In the genomic region with DNA sequence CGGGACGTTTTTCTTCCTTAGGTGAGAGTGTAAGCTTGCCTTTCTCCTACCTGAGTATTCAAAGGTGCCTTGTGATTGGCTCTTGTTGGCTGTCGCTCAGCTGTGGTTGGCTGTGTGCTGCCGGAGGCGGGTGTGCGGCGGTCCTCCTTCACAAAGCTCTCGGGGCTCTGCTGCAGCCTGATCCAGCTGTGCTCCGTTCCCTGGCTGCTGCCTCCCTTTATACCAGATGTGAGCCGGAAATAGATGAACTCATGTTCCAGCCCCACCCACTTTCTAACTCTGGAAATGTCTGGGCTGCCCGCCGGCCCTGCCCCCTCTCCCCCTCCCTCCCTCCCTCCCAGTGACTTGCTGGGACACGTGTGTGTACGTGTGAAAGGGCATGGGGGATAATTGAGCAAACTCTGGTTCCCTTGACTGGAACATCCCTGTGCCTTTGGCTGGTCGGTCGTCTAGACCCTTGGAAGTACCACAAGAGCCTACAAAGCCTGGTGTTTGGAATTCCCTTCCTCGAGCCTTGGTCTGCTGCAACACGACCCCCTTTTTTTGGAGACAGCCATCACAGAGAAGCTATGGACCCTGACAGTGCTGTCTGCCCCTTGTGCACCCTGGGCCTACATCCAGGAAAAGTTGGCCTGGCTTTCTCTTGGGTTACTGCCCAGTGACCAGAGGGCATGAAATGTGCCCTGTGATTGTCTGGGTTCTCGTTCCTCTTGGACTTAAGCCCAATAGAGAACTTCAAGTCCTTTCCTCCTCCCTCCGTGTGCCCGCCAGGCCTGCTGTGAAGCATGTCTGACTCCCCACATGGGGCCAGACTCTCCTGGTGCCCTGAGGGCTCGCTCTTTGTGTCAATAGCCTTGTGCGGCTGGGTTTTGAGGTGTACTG, we compare ENCODE assay signal across 8 mouse cellular contexts. TPM values are rescaled to one million over a fixed set of nuclear protein-coding genes. Genes with fewer than 3 reads are reported as not detected.
DNase-seq lines count a peak whose midpoint lies in the region; ATAC-seq and TF ChIP-seq lines count a peak whose summit lies in the region.

A gene (minus strand): TSS at position 190 of the 882 bp plus-strand sequence.

- H3K4me3 ChIP-seq in embryonic facial prominence, embryonic 11.5 days (ENCODE audit: low read depth, low read length): peak within 1 kb of the TSS; percentile 2; the same call in 1 of the 2 replicates
- peak within 1 kb of the TSS; percentile 16 for H3K4me3 ChIP-seq in intestine, postnatal 0 days (ENCODE audit: low read depth, low read length)
- H3K4me3 ChIP-seq in limb, embryonic 14.5 days (replicated peaks; ENCODE audit: low read length): peak within 1 kb of the TSS; percentile 26
- H3K4me3 ChIP-seq in midbrain, postnatal 0 days (ENCODE audit: low read depth, low read length): peak within 1 kb of the TSS; percentile 10; the same call in 1 of the 2 replicates

- peak; percentile 92 for ATAC-seq in embryonic facial prominence, embryonic 11.5 days (replicated peaks; ENCODE audit: insufficient number of reproducible peaks, low FRiP score, low TSS enrichment, low read depth)
- peak; percentile 71 for ATAC-seq in intestine, postnatal 0 days
- peak; percentile 97 for ATAC-seq in limb, embryonic 14.5 days (ENCODE audit: low FRiP score, low read depth)
- ATAC-seq in midbrain, postnatal 0 days (ENCODE audit: low FRiP score): peak; percentile 85

- DNase-seq in 416B (ENCODE audit: low read depth): peak; percentile 53
- DNase-seq in adrenal gland, adult 2 months: peak; percentile 85
- peak; percentile 88 for DNase-seq in embryonic facial prominence, embryonic 11.5 days (ENCODE audit: low spot score)
- peak; percentile 92 to 96 for DNase-seq in heart, adult 18-20 months
- DNase-seq in limb, embryonic 14.5 days (ENCODE audit: low spot score): peak; percentile 88
- peak; percentile 78 for DNase-seq in midbrain, postnatal 0 days (ENCODE audit: low spot score)
- peak; percentile 60 for DNase-seq in telencephalon, adult 2 months (ENCODE audit: low read depth, low spot score)

- H3K27ac ChIP-seq in embryonic facial prominence, embryonic 11.5 days (replicated peaks; ENCODE audit: low read depth, low read length): peak within 1 kb of the TSS; percentile 47
- H3K27ac ChIP-seq in intestine, postnatal 0 days (ENCODE audit: low read depth, low read length): no peak within 1 kb of the TSS
- H3K27ac ChIP-seq in limb, embryonic 14.5 days (replicated peaks; ENCODE audit: low read depth, low read length): peak within 1 kb of the TSS; percentile 58
- H3K27ac ChIP-seq in midbrain, postnatal 0 days (ENCODE audit: low read depth, low read length): peak within 1 kb of the TSS; percentile 33

- H3K4me2 ChIP-seq in embryonic facial prominence, embryonic 11.5 days (ENCODE audit: low read depth, low read length): peak within 1 kb of the TSS; percentile 41
- peak within 1 kb of the TSS; percentile 49 for H3K4me2 ChIP-seq in intestine, postnatal 0 days (replicated peaks; ENCODE audit: low read depth)
- peak within 1 kb of the TSS; percentile 48 for H3K4me2 ChIP-seq in limb, embryonic 14.5 days (replicated peaks; ENCODE audit: low read depth, low read length, severe bottlenecking)
- peak within 1 kb of the TSS; percentile 47 for H3K4me2 ChIP-seq in midbrain, postnatal 0 days (ENCODE audit: low read depth, low read length, poor library complexity, severe bottlenecking)

- peak within 1 kb of the TSS; percentile 7; the same call in 1 of the 2 replicates for H3K9ac ChIP-seq in embryonic facial prominence, embryonic 11.5 days (replicated peaks; ENCODE audit: low read length)
- no peak within 1 kb of the TSS for H3K9ac ChIP-seq in intestine, postnatal 0 days (ENCODE audit: low read depth, low read length)
- H3K9ac ChIP-seq in limb, embryonic 14.5 days (ENCODE audit: low read depth, low read length, severe bottlenecking): peak within 1 kb of the TSS; percentile 40; the same call in 1 of the 2 replicates
- H3K9ac ChIP-seq in midbrain, postnatal 0 days (replicated peaks; ENCODE audit: low read length, poor library complexity, severe bottlenecking): peak within 1 kb of the TSS; percentile 29; the same call in 1 of the 2 replicates

- no peaks in the 10 kb centered on the region for H3K27me3 ChIP-seq in embryonic facial prominence, embryonic 11.5 days (ENCODE audit: control insufficient read depth, insufficient read depth, low read length)
- 0 out of 2 replicates have a peak, but pooled peaks cover 3% of the 10 kb centered on the region for H3K27me3 ChIP-seq in intestine, postnatal 0 days (replicated peaks; ENCODE audit: control insufficient read depth, insufficient read depth, low read length)
- no peaks in the 10 kb centered on the region for H3K27me3 ChIP-seq in limb, embryonic 14.5 days (ENCODE audit: control insufficient read depth, insufficient read depth, low read length)
- H3K27me3 ChIP-seq in midbrain, postnatal 0 days (ENCODE audit: insufficient read depth, low read length): no peaks in the 10 kb centered on the region; the same call in 1 of the 2 replicates

- no peaks in the 10 kb centered on the region; the same call in 1 of the 2 replicates for H3K4me1 ChIP-seq in embryonic facial prominence, embryonic 11.5 days (ENCODE audit: control insufficient read depth, insufficient read depth, low read length)
- H3K4me1 ChIP-seq in intestine, postnatal 0 days (replicated peaks; ENCODE audit: control insufficient read depth, insufficient read depth, low read length): 0 out of 2 replicates have a peak, but pooled peaks cover 7% of the 10 kb centered on the region
- H3K4me1 ChIP-seq in limb, embryonic 14.5 days (ENCODE audit: control insufficient read depth, insufficient read depth, low read length): peaks cover 9% of the 10 kb centered on the region
- H3K4me1 ChIP-seq in midbrain, postnatal 0 days (ENCODE audit: insufficient read depth, low read length): peaks cover 6% of the 10 kb centered on the region; the same call in 1 of the 2 replicates

- peak; percentile 80; the same call in 1 of the 2 replicates for TF ChIP-seq POLR2A in limb, embryonic 14.5 days (IDR thresholded peaks at IDR 0.05; ENCODE audit: borderline replicate concordance, extremely low read depth, insufficient read depth, insufficient read length)

- WGBS in embryonic facial prominence, embryonic 11.5 days: 20% methylated on average over 23 of the region's 23 CpGs
- 21% methylated on average over 23 of the region's 23 CpGs for WGBS in intestine, postnatal 0 days
- 16% methylated on average over 23 of the region's 23 CpGs for WGBS in limb, embryonic 14.5 days
- 10% methylated on average over 23 of the region's 23 CpGs for WGBS in midbrain, postnatal 0 days

- no peak for TF ChIP-seq CTCF in intestine, postnatal 0 days (IDR thresholded peaks at IDR 0.05; ENCODE audit: low read depth)
- no peak for TF ChIP-seq CTCF in midbrain, postnatal 0 days (IDR thresholded peaks at IDR 0.05)

- H3K36me3 ChIP-seq in embryonic facial prominence, embryonic 11.5 days (replicated peaks; ENCODE audit: control insufficient read depth, insufficient read depth, low read depth, low read length): no peaks in the 10 kb centered on the region
- H3K36me3 ChIP-seq in intestine, postnatal 0 days (ENCODE audit: control insufficient read depth, insufficient read depth): no peaks in the 10 kb centered on the region
- H3K36me3 ChIP-seq in limb, embryonic 14.5 days (ENCODE audit: control insufficient read depth, insufficient read depth, low read length): no peaks in the 10 kb centered on the region
- no peaks in the 10 kb centered on the region for H3K36me3 ChIP-seq in midbrain, postnatal 0 days (ENCODE audit: insufficient read depth, low read length)

- H3K9me3 ChIP-seq in embryonic facial prominence, embryonic 11.5 days (replicated peaks; ENCODE audit: control insufficient read depth, low read length): no peaks in the 10 kb centered on the region
- no peaks in the 10 kb centered on the region for H3K9me3 ChIP-seq in intestine, postnatal 0 days (ENCODE audit: control insufficient read depth)
- H3K9me3 ChIP-seq in limb, embryonic 14.5 days (ENCODE audit: control insufficient read depth, low read length): no peaks in the 10 kb centered on the region
- H3K9me3 ChIP-seq in midbrain, postnatal 0 days (ENCODE audit: low read length): no peaks in the 10 kb centered on the region

RNA-seq across cellular contexts. Expression of the gene that starts here (rescaled TPM):
- 1 to 10 TPM; 3.9 to 5.3 TPM for total RNA-seq in adrenal gland, adult 2 months (2021)
- polyA plus RNA-seq in adrenal gland, adult 2 months (2012; rRNA removed): 1.3 and 2.1 TPM in 2 replicates
- 0.17 TPM in 1 of 2 replicates, not detected in the other for polyA plus RNA-seq in embryonic facial prominence, embryonic 11.5 days (2014; fragmentation: Nextera tagmentation; extraction: Ambion mirVana)
- total RNA-seq in heart, adult 18-20 months (2021): 10 to 100 TPM; 18.4 to 33.2 TPM
- 0.20 and 0.22 TPM in 2 replicates for polyA plus RNA-seq in intestine, postnatal 0 days (2015; fragmentation: Nextera tagmentation; extraction: Ambion mirVana)
- polyA plus RNA-seq in limb, embryonic 14.5 days (2012; rRNA removed): 3.9 and 4.5 TPM in 2 replicates
- 0.40 and 0.48 TPM in 2 replicates for polyA plus RNA-seq in limb, embryonic 14.5 days (2014; fragmentation: Nextera tagmentation; extraction: Ambion mirVana)
- 3.3 and 3.7 TPM in 2 replicates for total RNA-seq in midbrain, postnatal 0 days (2014; rRNA removed)
- 0.06 and 0.30 TPM in 2 replicates for polyA plus RNA-seq in midbrain, postnatal 0 days (2015; fragmentation: Nextera tagmentation; extraction: Ambion mirVana)

Comparison
In these comparisons a context has a peak if more than half of its experiments do, and no peak if none do; other contexts are left out.
1. Peak in DNase-seq, ATAC-seq, H3K4me3 ChIP-seq, H3K27ac ChIP-seq, H3K9ac ChIP-seq and H3K4me2 ChIP-seq in embryonic facial prominence, embryonic 11.5 days; RNA of the gene not detected or under 1 TPM.
2. Peak in ATAC-seq, H3K4me3 ChIP-seq and H3K4me2 ChIP-seq in intestine, postnatal 0 days; RNA of the gene not detected or under 1 TPM.